In the genomic region with DNA sequence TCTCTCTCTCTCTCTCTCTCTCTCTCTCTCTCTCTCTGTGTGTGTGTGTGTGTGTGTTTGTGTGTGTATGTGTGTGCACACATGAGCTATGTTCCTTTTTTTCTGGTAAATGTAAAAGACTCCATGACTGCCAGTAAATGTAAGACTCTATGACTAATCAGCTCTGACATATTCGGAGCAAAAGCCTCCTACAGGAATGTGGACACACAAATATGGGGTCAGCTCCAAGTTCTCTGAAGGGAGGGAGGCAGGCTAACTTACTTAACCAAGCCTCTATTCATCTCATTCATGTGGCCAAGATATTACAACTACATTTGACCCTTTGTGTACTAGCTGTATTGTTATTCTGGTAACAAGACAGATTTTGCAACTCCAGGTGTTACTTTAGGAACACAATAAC, we compare ENCODE assay signal across 26 mouse cellular contexts. TPM values are rescaled to one million over a fixed set of nuclear protein-coding genes. Genes with fewer than 3 reads are reported as not detected.
"Had no signal": no experiment of that assay in that cellular context is flagged by ENCODE, and none has a peak within 500 bp of the region (broad histone marks: within the 10 kb centered on the region; RNA-seq: fewer than 3 reads in every experiment).

No protein-coding gene starts in this region.

- DNase-seq: liver, embryonic 13.5 days; liver, postnatal 0 days; lung, embryonic 14.5 days; lung, postnatal 14 days; lung, postnatal 36 days; midbrain, embryonic 14.5 days; right cerebral cortex, adult 18-20 months; right cerebral cortex, postnatal 25 days; right cerebral cortex, postnatal 4 days; spleen, adult 18-20 months; thymus, adult 18-20 months; thymus, postnatal 14 days; thymus, postnatal 36 days had no signal

- H3K4me3 ChIP-seq: liver, embryonic 13.5 days; liver, embryonic 15.5 days; midbrain, embryonic 10.5 days; midbrain, embryonic 12.5 days; neural tube, embryonic 12.5 days had no signal

- H3K4me1 ChIP-seq: liver, embryonic 13.5 days; liver, embryonic 15.5 days; midbrain, embryonic 10.5 days; midbrain, embryonic 12.5 days; neural tube, embryonic 12.5 days had no signal

- H3K36me3 ChIP-seq: liver, embryonic 13.5 days; liver, embryonic 15.5 days; midbrain, embryonic 10.5 days; midbrain, embryonic 12.5 days; neural tube, embryonic 12.5 days had no signal

- H3K4me2 ChIP-seq: liver, embryonic 11.5 days; liver, embryonic 13.5 days; liver, embryonic 15.5 days; lung, embryonic 14.5 days; midbrain, embryonic 12.5 days; neural tube, embryonic 12.5 days had no signal

- H3K9me3 ChIP-seq: liver, embryonic 13.5 days; liver, embryonic 15.5 days; midbrain, embryonic 10.5 days; midbrain, embryonic 12.5 days; neural tube, embryonic 12.5 days had no signal

- H3K27me3 ChIP-seq: liver, embryonic 13.5 days; liver, embryonic 15.5 days; midbrain, embryonic 12.5 days; neural tube, embryonic 12.5 days had no signal

- H3K27ac ChIP-seq: liver, embryonic 13.5 days; liver, embryonic 15.5 days; macrophage; midbrain, embryonic 10.5 days; midbrain, embryonic 12.5 days; neural tube, embryonic 12.5 days had no signal

- H3K9ac ChIP-seq: liver, embryonic 13.5 days; liver, embryonic 15.5 days; liver, postnatal 0 days; lung, embryonic 14.5 days; midbrain, embryonic 12.5 days; neural tube, embryonic 12.5 days had no signal

- ATAC-seq: liver, postnatal 0 days had no signal

RNA-seq across cellular contexts. Expression of a gene that starts 8.4 kb away (rescaled TPM):
- polyA plus RNA-seq: liver, embryonic 11.5 days; liver, embryonic 13.5 days; liver, embryonic 15.5 days; liver, postnatal 0 days; lung, embryonic 14.5 days; lung, embryonic 16.5 days; macrophage; midbrain, embryonic 10.5 days; midbrain, embryonic 12.5 days; midbrain, embryonic 14.5 days; midbrain, postnatal 0 days; neural tube, embryonic 12.5 days; neural tube, embryonic 14.5 days; small intestine, adult 2 months; stomach, embryonic 14.5 days; stomach, embryonic 16.5 days; thymus, postnatal 0 days had no signal

RNA-seq across cellular contexts. Expression of a gene that starts 25.6 kb away (rescaled TPM):
- polyA plus RNA-seq: liver, embryonic 11.5 days; liver, embryonic 13.5 days; liver, embryonic 15.5 days; liver, postnatal 0 days; lung, embryonic 14.5 days; lung, embryonic 16.5 days; macrophage; midbrain, embryonic 10.5 days; midbrain, embryonic 12.5 days; midbrain, embryonic 14.5 days; midbrain, postnatal 0 days; neural tube, embryonic 12.5 days; neural tube, embryonic 14.5 days; small intestine, adult 2 months; stomach, embryonic 14.5 days; stomach, embryonic 16.5 days; thymus, postnatal 0 days had no signal

RNA-seq across cellular contexts. Expression of a gene that starts 46.3 kb away (rescaled TPM):
- polyA plus RNA-seq: liver, embryonic 11.5 days; liver, embryonic 13.5 days; liver, embryonic 15.5 days; liver, postnatal 0 days; lung, embryonic 14.5 days; lung, embryonic 16.5 days; macrophage; midbrain, embryonic 10.5 days; midbrain, embryonic 12.5 days; midbrain, embryonic 14.5 days; midbrain, postnatal 0 days; neural tube, embryonic 12.5 days; neural tube, embryonic 14.5 days; small intestine, adult 2 months; stomach, embryonic 14.5 days; stomach, embryonic 16.5 days; thymus, postnatal 0 days had no signal
